Mouse (Mus musculus): ENCODE measurements around the gene Hectd4. TPM values are rescaled to one million over a fixed set of nuclear protein-coding genes. Genes with fewer than 3 reads are reported as not detected.
"Not testable (repeated sequence)": the region's sequence is repeated elsewhere in the genome, so short reads cannot be mapped to it uniquely, and the experiment has no call there.

The Hectd4 gene
- polyA plus RNA-seq, 1 experiment from 2014 or later: 18.1 TPM

DNA sequence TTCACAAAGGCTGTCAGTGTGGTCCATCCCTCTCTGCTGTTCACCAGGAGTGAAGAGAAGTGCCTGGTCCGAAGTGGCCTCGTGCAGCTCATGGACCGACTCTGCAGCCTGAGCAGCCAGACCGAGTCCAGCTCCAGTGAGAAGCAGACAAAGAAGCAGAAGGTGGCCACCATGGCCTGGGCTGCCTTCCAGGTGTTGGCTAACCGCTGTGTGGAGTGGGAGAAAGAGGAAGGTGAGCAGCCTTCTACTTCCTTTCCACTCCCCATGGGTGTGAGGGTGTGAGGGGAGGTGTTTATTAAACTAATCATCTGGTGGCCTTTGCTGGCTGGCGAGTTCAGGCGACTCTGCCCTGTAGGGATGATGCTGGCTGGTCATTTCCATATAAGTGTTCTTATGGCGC lies 91.6 kb downstream of the Hectd4 start:
- Histone ChIP-seq H3K36me3 (peaks cover 98% of the 10 kb centered on the region), H3K4me1 (no peaks in the 10 kb centered on the region), H3K27ac (replicated peaks) (no peak overlapping the region), H3K27me3 (no peaks in the 10 kb centered on the region), H3K4me3 (no peak overlapping the region), H3K9me3 (no peaks in the 10 kb centered on the region), H3K4me2 (replicated peaks) (no peak overlapping the region), H3K9ac (replicated peaks) (no peak overlapping the region)
- ATAC-seq (replicated peaks): no peak
- 98% methylated on average over 8 of the region's 8 CpGs for WGBS

DNA sequence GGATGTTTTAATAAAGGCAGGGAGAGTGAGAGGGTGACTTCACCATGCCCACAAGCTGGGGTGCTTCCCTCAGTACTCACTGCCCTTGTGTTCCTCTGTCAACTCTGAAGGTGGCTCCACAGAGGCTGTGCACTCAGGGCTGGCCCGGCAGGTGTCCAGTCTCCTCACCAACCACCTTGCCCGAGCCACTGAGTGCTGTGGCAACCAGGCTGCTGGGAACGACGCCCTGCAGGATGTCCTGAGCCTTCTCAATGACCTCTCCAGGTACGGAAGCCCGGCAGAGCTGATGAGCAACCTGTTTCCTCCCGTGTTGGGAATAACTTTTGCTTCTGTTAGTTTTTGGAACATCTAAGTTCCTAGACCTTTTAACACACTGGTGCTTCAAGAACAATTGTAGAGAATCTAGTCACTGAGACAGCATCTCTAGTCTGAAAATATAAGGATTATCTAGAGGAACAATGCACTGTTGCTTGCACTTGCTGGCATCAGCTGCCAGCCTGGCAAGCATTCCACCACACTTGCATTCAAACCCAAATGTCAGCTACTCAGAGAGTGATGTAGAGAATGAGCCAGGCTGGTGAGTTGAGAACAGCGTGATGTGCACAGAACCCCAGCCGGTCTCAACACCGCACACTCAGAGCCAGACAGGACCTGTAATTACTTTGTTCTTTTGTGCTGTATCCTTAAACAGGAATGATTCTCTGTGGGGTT lies 93.9 kb downstream of the Hectd4 start:
- no peak overlapping the region for H3K4me3 ChIP-seq
- H3K36me3 ChIP-seq: peaks cover 97% of the 10 kb centered on the region
- H3K4me1 ChIP-seq: no peaks in the 10 kb centered on the region
- no peak overlapping the region for H3K9ac ChIP-seq (replicated peaks)
- H3K27me3 ChIP-seq: no peaks in the 10 kb centered on the region
- 85% methylated on average over 10 of the region's 10 CpGs for WGBS
- no peaks in the 10 kb centered on the region for H3K9me3 ChIP-seq
- H3K4me2 ChIP-seq (replicated peaks): no peak overlapping the region
- no peak overlapping the region for H3K27ac ChIP-seq (replicated peaks)
- ATAC-seq (replicated peaks): no peak

DNA sequence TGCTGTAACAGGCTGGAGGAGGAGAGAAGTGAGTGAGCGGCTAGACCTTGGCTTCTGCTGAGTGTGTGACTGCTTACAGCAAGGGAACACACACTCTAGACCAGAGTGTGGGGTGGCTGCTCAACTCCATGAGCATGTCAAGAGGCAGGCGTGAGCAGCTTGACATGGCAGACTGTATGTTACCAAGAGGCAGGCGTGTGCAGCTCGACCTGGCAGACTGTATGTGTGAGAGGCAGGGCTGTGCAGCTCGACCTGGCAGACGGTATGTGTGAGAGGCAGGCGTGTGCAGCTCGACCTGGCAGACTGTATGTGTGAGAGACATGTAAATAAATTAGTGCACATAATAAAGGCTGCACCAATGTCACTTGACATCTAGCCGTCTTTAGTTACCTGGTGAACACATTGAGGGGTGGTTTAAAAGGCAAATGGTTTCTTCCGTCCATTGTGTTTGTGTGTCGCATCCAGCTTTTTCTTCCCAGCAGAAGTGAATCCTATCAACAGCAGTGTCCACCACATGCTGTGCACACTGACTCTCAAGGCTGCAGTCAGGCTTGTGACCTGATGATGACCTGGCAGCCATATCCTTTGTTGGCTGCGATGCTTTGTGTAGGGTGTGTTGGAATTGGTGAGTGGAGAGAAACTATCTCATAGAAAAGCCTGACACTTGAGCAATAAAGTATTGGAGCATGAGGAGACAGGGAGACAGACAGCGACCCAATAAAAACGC lies 106.2 kb downstream of the Hectd4 start:
- Histone ChIP-seq H3K4me1 (0 out of 2 replicates have a peak, but pooled peaks cover 2% of the 10 kb centered on the region), H3K4me2 (replicated peaks) (no peak overlapping the region), H3K27ac (replicated peaks) (0 out of 2 replicates have a peak overlapping the region, but pooled peaks have one; percentile 37), H3K9ac (replicated peaks) (no peak overlapping the region), H3K4me3 (no peak overlapping the region), H3K36me3 (peaks cover 84% of the 10 kb centered on the region), H3K9me3 (no peaks in the 10 kb centered on the region), H3K27me3 (no peaks in the 10 kb centered on the region)
- 80% methylated on average over 14 of the region's 14 CpGs for WGBS
- ATAC-seq (replicated peaks): peak; percentile 46; the same call in 1 of the 2 replicates

DNA sequence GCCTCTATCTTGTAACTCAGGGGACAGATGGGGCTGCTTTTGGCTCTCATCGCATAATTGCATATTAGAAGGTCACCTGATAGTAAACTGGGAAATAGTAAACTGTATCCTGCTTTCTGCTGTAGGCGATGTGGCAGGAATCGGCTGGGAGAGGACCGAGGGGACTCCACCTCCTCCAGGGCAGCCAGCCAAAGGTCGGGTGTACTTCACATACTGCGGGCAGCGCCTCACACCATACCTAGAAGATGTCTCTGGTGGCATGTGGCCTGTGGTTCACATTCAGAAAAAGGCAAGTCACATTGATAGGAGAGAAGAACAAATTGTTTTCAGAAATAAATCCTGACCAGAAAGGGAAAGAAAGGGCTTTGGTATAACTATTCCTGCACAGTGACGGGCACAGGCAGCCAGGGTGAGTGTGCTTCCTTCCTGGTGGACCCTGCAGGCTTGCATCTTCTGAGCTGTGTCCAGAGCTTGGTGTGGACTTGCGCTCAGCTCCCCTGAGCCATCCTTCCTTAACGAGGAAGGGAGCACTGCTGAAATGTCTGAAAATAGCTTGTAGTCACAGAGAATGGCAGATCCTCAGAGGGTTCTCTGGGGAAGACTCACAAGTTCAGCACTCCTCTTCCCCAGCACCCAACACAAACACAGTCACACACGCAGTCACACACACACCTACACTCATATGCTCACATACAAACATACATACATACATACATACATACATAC lies 109.5 kb downstream of the Hectd4 start:
- H3K4me1 ChIP-seq: 0 out of 2 replicates have a peak, but pooled peaks cover 2% of the 10 kb centered on the region
- H3K27me3 ChIP-seq: no peaks in the 10 kb centered on the region
- peaks cover 84% of the 10 kb centered on the region for H3K36me3 ChIP-seq
- 0 out of 2 replicates have a peak overlapping the region, but pooled peaks have one; percentile 19 for H3K9ac ChIP-seq (replicated peaks)
- H3K4me2 ChIP-seq (replicated peaks): peak overlapping the region; percentile 8; the same call in 1 of the 2 replicates
- H3K4me3 ChIP-seq: peak overlapping the region; percentile 15; the same call in 1 of the 2 replicates
- H3K27ac ChIP-seq (replicated peaks): 0 out of 2 replicates have a peak overlapping the region, but pooled peaks have one; percentile 40
- H3K9me3 ChIP-seq: no peaks in the 10 kb centered on the region
- WGBS: 84% methylated on average over 11 of the region's 11 CpGs
- ATAC-seq (replicated peaks): 0 out of 2 replicates have a peak, but pooled peaks have one; percentile 32

DNA sequence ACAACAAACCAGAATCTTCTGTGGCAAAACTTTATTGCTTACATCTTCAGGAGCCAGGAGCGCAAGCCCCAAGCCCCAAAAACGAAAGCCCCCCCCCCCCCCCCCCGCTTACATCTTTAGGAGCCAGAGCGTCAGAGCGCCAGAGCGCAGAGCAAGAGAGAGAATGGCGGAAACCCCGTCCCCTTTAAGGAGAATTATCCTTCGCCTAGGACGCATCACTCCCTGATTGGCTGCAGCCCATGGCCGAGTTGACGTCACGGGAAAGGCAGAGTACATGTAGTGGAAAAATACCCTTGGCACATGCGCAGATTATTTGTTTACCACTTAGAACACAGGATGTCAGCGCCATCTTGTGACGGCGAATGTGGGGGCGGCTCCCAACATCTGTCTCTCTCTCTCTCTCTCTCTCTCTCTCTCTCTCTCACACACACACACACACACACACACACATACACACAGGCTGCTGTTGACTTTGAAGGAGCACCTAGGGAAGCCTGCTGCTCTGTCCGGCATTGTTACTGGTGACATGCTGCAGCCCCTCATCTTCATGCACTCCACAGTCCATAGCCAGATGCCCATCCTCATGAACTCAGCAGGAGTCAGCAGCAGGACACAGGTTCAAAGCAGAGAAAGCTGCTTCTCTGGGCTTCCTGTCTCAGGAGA lies 110.3 kb downstream of the Hectd4 start:
- WGBS: 91% methylated on average over 11 of the region's 19 CpGs
- H3K4me3 ChIP-seq: peak overlapping the region; percentile 15; the same call in 1 of the 2 replicates
- peak overlapping the region; percentile 54 for H3K27ac ChIP-seq (replicated peaks)
- peaks cover 86% of the 10 kb centered on the region for H3K36me3 ChIP-seq
- H3K27me3 ChIP-seq; H3K4me2 ChIP-seq (replicated peaks); H3K4me1 ChIP-seq; ATAC-seq (replicated peaks); H3K9ac ChIP-seq (replicated peaks); H3K9me3 ChIP-seq: not testable (repeated sequence)

DNA sequence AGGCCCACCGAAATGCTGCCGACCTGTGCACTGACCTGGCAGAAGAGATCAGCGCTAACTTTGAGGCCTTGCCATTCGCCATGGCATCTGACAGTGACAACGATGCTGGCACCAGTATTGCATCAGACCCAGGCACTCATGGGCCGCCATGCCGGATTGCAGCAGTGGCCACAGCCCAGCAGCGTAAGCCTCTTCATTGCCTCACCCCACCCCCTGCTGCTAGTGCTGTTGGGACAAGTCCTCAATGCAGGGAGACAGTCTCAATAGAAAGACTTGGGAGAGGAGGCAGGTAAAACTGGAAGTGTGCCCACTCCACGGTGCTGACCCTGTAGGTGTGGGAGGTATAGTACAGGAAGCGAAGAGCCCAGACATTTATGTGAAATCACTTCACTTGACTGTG lies 111.7 kb downstream of the Hectd4 start:
- H3K4me3 ChIP-seq: no peak overlapping the region
- no peaks in the 10 kb centered on the region for H3K9me3 ChIP-seq
- 92% methylated on average over 10 of the region's 10 CpGs for WGBS
- H3K4me2 ChIP-seq (replicated peaks): no peak overlapping the region
- no peaks in the 10 kb centered on the region for H3K27me3 ChIP-seq
- no peak overlapping the region for H3K9ac ChIP-seq (replicated peaks)
- 0 out of 2 replicates have a peak, but pooled peaks cover 2% of the 10 kb centered on the region for H3K4me1 ChIP-seq
- ATAC-seq (replicated peaks): no peak
- H3K27ac ChIP-seq (replicated peaks): no peak overlapping the region
- peaks cover 86% of the 10 kb centered on the region for H3K36me3 ChIP-seq

DNA sequence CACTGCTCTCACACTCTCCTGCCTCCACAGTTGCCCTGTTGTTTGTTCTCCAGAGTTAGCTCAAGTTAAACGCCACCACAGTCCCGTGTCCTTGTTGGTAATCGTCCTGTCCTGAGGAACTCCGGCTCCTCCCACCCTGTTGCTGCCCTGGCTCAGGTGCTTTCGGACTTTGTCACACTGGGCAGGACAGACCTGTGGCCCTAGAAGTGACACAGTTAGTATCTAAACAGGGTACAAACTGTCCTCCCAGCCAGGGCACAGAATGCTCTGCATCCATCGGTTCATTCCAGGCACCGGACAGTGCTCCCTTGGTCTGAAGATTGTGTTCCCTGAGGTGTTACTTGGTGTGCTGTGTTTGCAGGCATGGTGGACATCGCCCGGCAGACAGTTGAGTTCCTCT lies 114.0 kb downstream of the Hectd4 start:
- no peaks in the 10 kb centered on the region for H3K9me3 ChIP-seq
- H3K9ac ChIP-seq (replicated peaks): no peak overlapping the region
- 0 out of 2 replicates have a peak, but pooled peaks cover 2% of the 10 kb centered on the region for H3K4me1 ChIP-seq
- H3K27me3 ChIP-seq: no peaks in the 10 kb centered on the region
- 94% methylated on average over 9 of the region's 9 CpGs for WGBS
- no peak overlapping the region for H3K27ac ChIP-seq (replicated peaks)
- H3K36me3 ChIP-seq: peaks cover 90% of the 10 kb centered on the region
- H3K4me2 ChIP-seq (replicated peaks): no peak overlapping the region
- H3K4me3 ChIP-seq: no peak overlapping the region
- no peak for ATAC-seq (replicated peaks)

DNA sequence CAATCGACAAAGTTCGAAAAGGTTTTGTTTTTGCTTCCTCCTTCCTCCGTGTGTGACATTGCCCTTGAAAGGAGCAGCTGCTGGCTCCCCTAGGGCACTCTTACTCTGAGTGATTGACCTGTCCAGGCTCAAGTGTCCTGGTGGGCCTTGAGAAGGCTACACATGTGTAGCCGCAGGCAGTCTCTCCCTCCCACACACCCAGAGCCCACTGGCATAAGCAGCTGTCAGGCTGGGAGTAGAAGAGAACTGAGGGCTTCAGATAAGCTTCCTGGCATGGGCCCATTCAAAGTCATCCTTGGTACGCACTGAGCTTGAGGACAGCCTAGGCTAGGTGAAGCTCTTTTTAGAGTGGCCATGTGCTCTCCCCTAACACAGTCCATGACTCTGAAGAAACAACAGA lies 114.4 kb downstream of the Hectd4 start:
- no peak overlapping the region for H3K9ac ChIP-seq (replicated peaks)
- H3K36me3 ChIP-seq: peaks cover 90% of the 10 kb centered on the region

DNA sequence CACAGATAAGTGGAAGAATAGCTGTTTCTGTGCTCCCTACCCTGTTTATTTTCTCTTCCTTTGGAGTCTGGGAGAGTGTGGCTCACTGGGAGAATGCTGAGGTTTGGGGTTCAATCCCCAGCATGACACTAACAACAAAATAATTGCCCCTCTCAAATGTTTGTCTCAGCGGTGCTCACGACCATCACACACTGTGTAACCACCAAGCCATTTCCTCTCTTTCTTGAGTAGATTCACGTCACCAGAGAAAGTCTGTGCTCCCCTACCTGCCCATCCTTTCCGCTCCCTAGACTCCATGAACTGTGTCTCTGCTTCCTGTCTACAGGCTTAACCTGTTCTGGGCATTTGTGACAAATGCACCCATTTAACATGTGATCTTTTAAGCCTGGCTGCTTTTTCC lies 115.4 kb downstream of the Hectd4 start:
- Histone ChIP-seq H3K36me3 (peaks cover 95% of the 10 kb centered on the region), H3K9ac (replicated peaks) (no peak overlapping the region), H3K9me3 (no peaks in the 10 kb centered on the region), H3K4me1 (no peaks in the 10 kb centered on the region), H3K4me2 (replicated peaks) (no peak overlapping the region), H3K27me3 (no peaks in the 10 kb centered on the region), H3K4me3 (no peak overlapping the region), H3K27ac (replicated peaks) (no peak overlapping the region)
- ATAC-seq (replicated peaks): no peak
- 92% methylated on average over 4 of the region's 4 CpGs for WGBS

More for the DNA sequence above, 114.4 kb downstream of the Hectd4 start:
- Histone ChIP-seq H3K27ac (replicated peaks) (no peak overlapping the region), H3K4me2 (replicated peaks) (no peak overlapping the region), H3K9me3 (no peaks in the 10 kb centered on the region), H3K27me3 (no peaks in the 10 kb centered on the region), H3K4me1 (0 out of 2 replicates have a peak, but pooled peaks cover 2% of the 10 kb centered on the region), H3K4me3 (no peak overlapping the region)
- 90% methylated on average over 5 of the region's 5 CpGs for WGBS
- no peak for ATAC-seq (replicated peaks)

DNA sequence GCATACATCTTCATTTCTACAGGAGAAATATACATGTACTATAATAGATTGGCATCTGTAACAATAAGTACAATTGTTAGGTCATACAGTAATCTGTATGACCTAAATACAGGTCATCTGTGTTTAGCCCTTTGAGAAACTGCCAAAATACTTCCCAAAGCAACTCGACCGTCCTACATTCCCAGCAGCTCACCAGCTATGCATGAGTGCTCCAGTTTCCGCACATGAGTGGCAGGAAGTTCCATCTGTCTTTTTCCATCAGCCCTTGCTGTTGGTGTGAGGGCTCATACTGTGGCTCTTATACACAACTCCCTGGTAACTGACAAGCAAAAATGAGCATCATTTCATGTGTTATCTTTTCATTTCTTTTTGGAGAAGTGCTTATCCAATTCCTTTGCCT lies 116.0 kb downstream of the Hectd4 start:
- H3K27ac ChIP-seq (replicated peaks): no peak overlapping the region
- ATAC-seq (replicated peaks): no peak
- no peaks in the 10 kb centered on the region for H3K9me3 ChIP-seq
- no peak overlapping the region for H3K4me3 ChIP-seq
- H3K27me3 ChIP-seq: no peaks in the 10 kb centered on the region
- peaks cover 95% of the 10 kb centered on the region for H3K36me3 ChIP-seq
- no peak overlapping the region for H3K9ac ChIP-seq (replicated peaks)
- 81% methylated on average over 3 of the region's 3 CpGs for WGBS
- no peak overlapping the region for H3K4me2 ChIP-seq (replicated peaks)
- H3K4me1 ChIP-seq: no peaks in the 10 kb centered on the region

DNA sequence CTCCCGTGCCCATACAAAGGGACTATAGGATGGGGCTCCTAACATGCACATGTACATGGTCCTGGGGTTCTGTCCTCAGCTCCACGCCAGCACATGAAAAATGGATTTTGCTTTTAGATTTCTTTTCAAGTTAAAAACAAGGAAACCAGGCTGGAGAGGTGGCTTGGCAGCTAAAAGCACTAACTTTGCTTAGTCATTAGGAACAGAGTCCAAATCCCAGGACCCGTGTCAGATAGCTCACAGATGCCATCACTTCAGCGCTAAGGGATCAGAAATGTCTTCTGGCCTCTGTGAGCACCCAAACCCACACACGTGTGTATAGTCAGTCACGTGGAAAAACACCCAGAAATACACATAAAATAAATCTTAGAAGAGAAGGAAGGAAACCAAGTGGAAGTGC lies 116.8 kb downstream of the Hectd4 start:
- Histone ChIP-seq H3K4me2 (replicated peaks) (no peak overlapping the region), H3K9me3 (no peaks in the 10 kb centered on the region), H3K4me1 (no peaks in the 10 kb centered on the region), H3K27me3 (no peaks in the 10 kb centered on the region), H3K36me3 (peaks cover 95% of the 10 kb centered on the region), H3K4me3 (no peak overlapping the region), H3K9ac (replicated peaks) (no peak overlapping the region), H3K27ac (replicated peaks) (no peak overlapping the region)
- no peak for ATAC-seq (replicated peaks)
- 91% methylated on average over 6 of the region's 6 CpGs for WGBS

All from forebrain, embryonic 15.5 days (tissue).